Mouse (Mus musculus): ENCODE data around the gene Sorl1.

GRCm38 (mm10) chr9:42046248-42046647, 77.8 kb downstream of the Sorl1 start:
- TF ChIP-seq CTCF (conservative IDR thresholded peaks at IDR 0.05; ENCODE audit: insufficient read depth, insufficient read length, low read depth, low read length) (no peak), POLR2A (IDR thresholded peaks at IDR 0.05; ENCODE audit: low read depth, low read length) (no peak)

Data from kidney, adult 2 months (tissue).